Mouse (Mus musculus) neural tube, embryonic 15.5 days (tissue): ENCODE measurements at regions not wholly inside any gene's neighbourhood (a gene's known extent, or its start where the extent isn't known, plus 50 kb on each side); places are given as distances from the start of the nearest gene placed in this dataset.
A peak's percentile ranks its signal among the peaks of the same experiment; 100 is the strongest.

ENCODE experiments used
- ATAC-seq: fragments of 200-750 bp; cut with Nextera tagmentation; 2 replicates; pipeline ENCODE4 v1.8.0; 2017; ENCODE audit warnings: mild to moderate bottlenecking, moderate TSS enrichment, moderate library complexity; ENCODE audit not compliant: low FRiP score
- H3K27ac ChIP-seq: fragments of 300-500 bp; sonication (generic); replicated peaks from 2 replicates; pipeline ENCODE4 v1.5.1; 2015; ENCODE audit warnings: mild to moderate bottlenecking, inconsistent platforms
- H3K27me3 ChIP-seq: fragments of 300-500 bp; sonication (generic); replicated peaks from 2 replicates; pipeline ENCODE4 v1.6.1; 2015; ENCODE audit warnings: inconsistent platforms
- H3K36me3 ChIP-seq: fragments of 300-500 bp; sonication (generic); 2 replicates; pipeline ENCODE4 v1.6.1; 2015; ENCODE audit warnings: inconsistent platforms
- H3K4me1 ChIP-seq: fragments of 300-500 bp; sonication (generic); 2 replicates; pipeline ENCODE4 v1.6.1; 2015; ENCODE audit warnings: inconsistent platforms
- H3K4me2 ChIP-seq: fragments of 300-500 bp; sonication (generic); 2 replicates; pipeline ENCODE4 v1.6.1; 2015; ENCODE audit warnings: inconsistent platforms, mild to moderate bottlenecking, moderate library complexity
- H3K4me3 ChIP-seq: fragments of 300-500 bp; sonication (generic); replicated peaks from 2 replicates; pipeline ENCODE4 v1.5.1; 2015; ENCODE audit warnings: mild to moderate bottlenecking, inconsistent platforms
- H3K9ac ChIP-seq: fragments of 300-500 bp; sonication (generic); replicated peaks from 2 replicates; pipeline ENCODE4 v1.6.1; 2015; ENCODE audit warnings: mild to moderate bottlenecking, inconsistent platforms
- H3K9me3 ChIP-seq: fragments of 300-500 bp; sonication (generic); replicated peaks from 2 replicates; pipeline ENCODE4 v1.6.1; 2016; ENCODE audit warnings: inconsistent platforms
- WGBS: fragments of 180-500 bp; shearing (Covaris S2); methylation state at CpG from one replicate; pipeline ENCODE4 v1.1.7; 2015; ENCODE audit warnings: mixed read lengths; 5-methylcytosine and 5-hydroxymethylcytosine counted together

DNA sequence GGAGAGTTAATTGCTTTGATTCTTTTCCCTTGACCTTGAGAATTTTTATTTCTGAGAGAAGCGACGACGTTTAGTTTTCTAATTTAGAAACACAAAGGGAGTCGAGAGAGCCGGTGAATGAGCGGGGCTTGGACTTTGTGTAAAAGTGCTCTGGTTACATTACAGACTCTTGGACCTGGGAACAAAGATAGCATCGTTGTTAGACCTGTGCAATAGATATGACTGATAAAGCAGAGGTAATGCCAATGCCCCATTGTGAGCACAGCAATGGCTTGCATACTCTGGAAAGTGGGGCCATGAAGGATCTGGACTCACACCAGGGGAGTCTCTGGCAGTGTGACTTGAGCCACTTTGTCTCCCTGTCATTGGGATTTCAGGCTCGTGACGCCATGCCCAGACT, 115.4 kb upstream of the Topaz1 start:
- no peaks in the 10 kb centered on the region for H3K36me3 ChIP-seq
- 62% methylated on average over 9 of the region's 9 CpGs for WGBS
- no peak overlapping the region for H3K4me3 ChIP-seq
- peaks cover 40% of the 10 kb centered on the region for H3K4me1 ChIP-seq
- H3K27ac ChIP-seq = no peak overlapping the region
- ATAC-seq = no peak
- no peak overlapping the region for H3K4me2 ChIP-seq
- H3K27me3 ChIP-seq = peaks cover 12% of the 10 kb centered on the region
- no peak overlapping the region for H3K9ac ChIP-seq
- H3K9me3 ChIP-seq = no peaks in the 10 kb centered on the region

DNA sequence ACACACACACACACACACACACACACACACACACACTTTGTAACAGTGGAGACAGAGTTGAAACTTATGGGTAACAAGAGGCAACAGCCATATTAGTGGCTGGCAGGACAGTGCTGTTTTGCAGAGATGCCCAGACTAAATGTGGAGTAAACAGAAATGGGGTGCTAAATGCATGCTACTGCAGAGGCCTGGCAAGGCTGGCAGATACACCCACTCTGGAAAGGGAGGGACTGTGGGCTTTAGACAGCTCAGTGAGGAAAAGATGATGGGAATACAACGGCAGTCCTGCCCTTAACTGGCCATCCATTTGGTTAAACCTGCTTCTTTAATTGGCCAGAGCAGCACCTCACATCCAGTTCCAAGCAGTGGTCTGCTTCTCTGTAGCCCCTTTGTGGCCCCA, 113.7 kb upstream of the Topaz1 start:
- H3K4me2 ChIP-seq = no peak overlapping the region
- H3K27ac ChIP-seq = no peak overlapping the region
- 93% methylated on average over 1 of the region's 1 CpGs for whole genome bisulfite sequencing
- H3K4me1 ChIP-seq = peaks cover 39% of the 10 kb centered on the region
- H3K9me3 ChIP-seq = no peaks in the 10 kb centered on the region
- H3K36me3 ChIP-seq = no peaks in the 10 kb centered on the region
- ATAC-seq = no peak
- no peak overlapping the region for H3K4me3 ChIP-seq
- H3K27me3 ChIP-seq = peaks cover 13% of the 10 kb centered on the region
- no peak overlapping the region for H3K9ac ChIP-seq

DNA sequence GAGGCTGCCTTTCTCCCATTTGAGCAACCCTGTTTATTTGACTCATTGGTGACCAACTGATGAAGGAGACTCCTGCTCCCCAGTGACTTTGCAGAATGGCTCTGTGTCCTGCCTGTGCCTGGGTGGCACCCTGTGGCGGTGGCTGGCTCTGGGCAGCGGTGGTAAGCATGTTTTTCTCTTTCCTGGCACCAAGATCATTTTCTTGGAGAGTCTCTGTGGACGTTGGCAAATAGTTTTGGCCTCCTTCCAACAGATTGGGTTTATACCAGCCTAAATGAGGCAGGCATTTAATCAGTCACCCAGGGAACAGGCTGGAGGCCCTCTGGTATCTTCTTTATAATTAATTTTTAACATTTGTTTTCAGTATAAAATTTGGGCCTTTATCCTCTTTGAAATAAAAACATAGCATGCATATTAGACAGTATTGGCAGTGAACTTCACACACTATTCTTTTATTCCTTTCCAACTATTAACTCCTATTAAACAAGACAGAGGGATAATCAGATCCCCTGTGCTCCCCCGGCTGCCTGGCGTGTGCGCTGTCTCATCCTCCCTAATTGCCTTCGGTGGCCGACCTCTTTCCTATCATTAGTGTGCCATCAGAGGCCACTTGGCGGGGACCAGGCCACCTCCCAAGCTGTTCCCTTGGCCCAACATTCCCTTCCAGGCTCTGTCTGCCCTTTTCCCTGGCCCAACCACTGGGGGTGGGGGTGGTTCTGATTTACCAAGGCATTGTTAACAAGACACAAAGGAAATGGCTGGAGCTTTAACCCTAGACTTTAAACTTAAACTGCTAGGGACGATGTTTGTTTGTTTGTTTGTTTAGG, 111.8 kb upstream of the Topaz1 start:
- Histone ChIP-seq H3K4me2 (no peak overlapping the region), H3K27ac (peak overlapping the region; percentile 63; the same call in 1 of the 2 replicates), H3K9ac (no peak overlapping the region), H3K27me3 (peaks cover 8% of the 10 kb centered on the region; the same call in 1 of the 2 replicates), H3K4me3 (no peak overlapping the region), H3K36me3 (no peaks in the 10 kb centered on the region), H3K4me1 (peaks cover 28% of the 10 kb centered on the region), H3K9me3 (no peaks in the 10 kb centered on the region)
- peak; percentile 69 for ATAC-seq
- 17% methylated on average over 10 of the region's 10 CpGs for WGBS

DNA sequence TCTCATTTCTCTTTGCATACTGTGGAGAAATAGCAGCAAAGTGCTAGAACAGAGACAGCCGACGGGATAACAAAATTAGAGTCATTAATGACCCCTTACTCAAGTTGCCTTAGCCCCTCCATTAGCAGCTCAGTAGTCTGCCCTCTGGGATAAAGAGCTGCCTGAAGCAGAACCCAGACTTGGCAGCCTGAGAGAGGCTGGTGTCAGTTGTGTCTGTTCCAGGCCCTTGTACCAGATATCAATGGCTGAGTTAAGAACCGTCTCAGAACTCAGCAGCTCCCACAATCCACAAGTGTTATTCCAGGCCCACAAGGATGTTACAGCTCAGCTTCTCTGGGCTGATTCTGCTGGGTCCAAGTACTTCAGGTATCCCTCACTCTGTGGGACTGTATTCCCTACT, 109.6 kb upstream of the Topaz1 start:
- Histone ChIP-seq H3K4me1 (peaks cover 20% of the 10 kb centered on the region), H3K9me3 (no peaks in the 10 kb centered on the region), H3K9ac (no peak overlapping the region), H3K4me2 (no peak overlapping the region), H3K27me3 (peaks cover 4% of the 10 kb centered on the region; the same call in 1 of the 2 replicates), H3K27ac (no peak overlapping the region), H3K36me3 (no peaks in the 10 kb centered on the region), H3K4me3 (no peak overlapping the region)
- WGBS = 51% methylated on average over 3 of the region's 3 CpGs
- ATAC-seq = no peak

DNA sequence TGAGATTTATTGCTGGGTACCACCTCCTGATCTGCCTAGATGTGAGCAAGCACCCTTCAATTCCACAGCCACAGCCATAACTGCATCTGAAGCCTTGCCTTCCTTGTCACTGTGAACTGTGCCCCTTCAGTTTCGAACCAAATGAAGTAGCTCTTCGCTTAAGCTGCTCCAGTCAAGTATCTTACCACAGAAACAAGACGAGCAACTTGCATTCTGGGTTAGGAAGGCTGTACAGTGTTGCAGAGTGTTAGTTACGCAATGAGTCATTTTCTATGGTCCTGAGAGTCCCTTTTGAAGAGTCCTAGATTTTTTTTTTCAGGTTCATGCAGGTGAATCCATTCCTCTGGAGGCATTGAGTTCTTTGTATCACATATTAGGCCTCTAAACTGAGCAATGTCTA, 107.9 kb upstream of the Topaz1 start:
- ATAC-seq = no peak
- no peak overlapping the region for H3K27ac ChIP-seq
- peaks cover 29% of the 10 kb centered on the region for H3K4me1 ChIP-seq
- H3K36me3 ChIP-seq = no peaks in the 10 kb centered on the region
- H3K9me3 ChIP-seq = no peaks in the 10 kb centered on the region
- 94% methylated on average over 4 of the region's 4 CpGs for WGBS
- peaks cover 4% of the 10 kb centered on the region; the same call in 1 of the 2 replicates for H3K27me3 ChIP-seq
- no peak overlapping the region for H3K4me3 ChIP-seq
- no peak overlapping the region for H3K9ac ChIP-seq
- no peak overlapping the region for H3K4me2 ChIP-seq

GRCm38 (mm10) chr9:122642913-122643312, 104.2 kb upstream of the Topaz1 start:
- ATAC-seq = no peak
- H3K27me3 ChIP-seq = peaks cover 3% of the 10 kb centered on the region; the same call in 1 of the 2 replicates
- no peak overlapping the region for H3K4me3 ChIP-seq
- WGBS = 9% methylated on average over 7 of the region's 7 CpGs
- H3K27ac ChIP-seq = 0 out of 2 replicates have a peak overlapping the region, but pooled peaks have one; percentile 28
- no peaks in the 10 kb centered on the region for H3K9me3 ChIP-seq
- 0 out of 2 replicates have a peak overlapping the region, but pooled peaks have one; percentile 0 for H3K9ac ChIP-seq
- H3K36me3 ChIP-seq = no peaks in the 10 kb centered on the region
- H3K4me2 ChIP-seq = no peak overlapping the region
- peaks cover 15% of the 10 kb centered on the region for H3K4me1 ChIP-seq

DNA sequence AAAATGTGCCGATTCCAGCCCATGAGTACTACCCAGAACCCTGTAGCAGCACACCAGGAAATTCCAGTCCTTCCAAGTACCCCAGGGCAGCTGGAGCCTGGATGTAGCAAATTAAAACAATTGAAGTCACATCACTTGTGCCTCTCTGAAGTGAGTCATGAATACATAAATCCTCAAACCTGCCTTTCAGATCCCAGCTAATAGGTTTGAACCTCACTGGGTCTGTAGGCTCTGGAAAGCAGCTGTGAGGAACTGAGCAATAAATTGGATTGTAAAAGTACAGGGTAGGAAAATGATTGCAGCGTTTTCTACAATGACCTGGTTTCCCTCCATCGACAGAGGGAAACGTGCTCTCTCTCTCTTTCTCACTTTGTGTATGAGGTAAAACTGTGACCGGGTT, 101.6 kb upstream of the Topaz1 start:
- no peak overlapping the region for H3K4me2 ChIP-seq
- H3K9ac ChIP-seq = no peak overlapping the region
- H3K4me1 ChIP-seq = peaks cover 15% of the 10 kb centered on the region
- peaks cover 3% of the 10 kb centered on the region; the same call in 1 of the 2 replicates for H3K27me3 ChIP-seq
- 34% methylated on average over 5 of the region's 5 CpGs for WGBS
- ATAC-seq = no peak
- H3K36me3 ChIP-seq = no peaks in the 10 kb centered on the region
- H3K27ac ChIP-seq = peak overlapping the region; percentile 37; the same call in 1 of the 2 replicates
- H3K9me3 ChIP-seq = no peaks in the 10 kb centered on the region
- no peak overlapping the region for H3K4me3 ChIP-seq

DNA sequence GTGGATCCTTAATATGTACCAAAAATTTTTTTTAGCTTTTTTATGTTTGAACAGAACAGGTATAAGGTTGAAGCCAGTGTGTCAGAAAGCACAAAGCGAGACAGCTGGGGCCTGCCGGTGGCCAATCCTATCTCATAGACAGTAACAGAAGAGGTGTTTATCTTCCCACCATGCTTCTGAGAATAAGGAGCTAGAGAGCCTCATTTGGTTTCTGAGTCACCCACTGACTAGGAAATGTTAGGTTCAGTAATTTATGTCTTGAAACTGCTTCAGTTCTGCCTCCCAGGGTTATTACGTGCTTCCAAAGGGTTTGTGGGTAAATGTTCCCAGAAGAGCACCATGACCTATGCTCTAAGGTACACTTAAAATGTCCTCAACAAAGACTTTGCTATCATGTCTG, 96.3 kb upstream of the Topaz1 start:
- Histone ChIP-seq H3K4me3 (no peak overlapping the region), H3K9ac (no peak overlapping the region), H3K9me3 (no peaks in the 10 kb centered on the region), H3K27ac (no peak overlapping the region), H3K4me1 (no peaks in the 10 kb centered on the region), H3K36me3 (no peaks in the 10 kb centered on the region), H3K4me2 (no peak overlapping the region), H3K27me3 (no peaks in the 10 kb centered on the region)
- 67% methylated on average over 3 of the region's 3 CpGs for WGBS
- ATAC-seq = no peak

- H3K27ac ChIP-seq = no peak overlapping the region
- ATAC-seq = no peak
- 50% methylated on average over 17 of the region's 17 CpGs for WGBS
- no peak overlapping the region for H3K4me2 ChIP-seq
- H3K27me3 ChIP-seq = no peaks in the 10 kb centered on the region
- no peak overlapping the region for H3K4me3 ChIP-seq
- H3K4me1 ChIP-seq = 0 out of 2 replicates have a peak, but pooled peaks cover 3% of the 10 kb centered on the region
- H3K9ac ChIP-seq = no peak overlapping the region
- 0 out of 2 replicates have a peak, but pooled peaks cover 4% of the 10 kb centered on the region for H3K36me3 ChIP-seq
- no peaks in the 10 kb centered on the region for H3K9me3 ChIP-seq
Measured at GRCm38 (mm10) chr9:122655583-122655982, 91.6 kb upstream of the Topaz1 start.

DNA sequence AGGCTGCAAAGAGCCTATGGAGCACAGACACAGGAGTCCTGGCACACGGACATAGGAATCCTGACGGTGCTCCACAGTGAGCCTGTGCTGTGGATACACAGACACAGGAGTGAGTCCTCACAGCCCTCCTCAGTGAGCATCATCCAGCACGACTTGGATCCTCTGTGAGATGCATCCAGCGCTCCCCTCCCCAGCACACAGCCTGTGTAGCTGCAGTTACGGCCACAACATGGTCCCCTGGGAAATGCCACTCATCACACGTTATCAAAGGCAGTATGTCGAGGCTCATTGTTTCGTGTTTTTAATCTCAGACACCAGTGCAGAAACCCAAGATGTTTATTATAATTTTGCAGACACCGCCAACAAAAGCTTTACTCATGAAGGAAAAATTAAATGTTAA, 87.1 kb upstream of the Topaz1 start:
- H3K4me3 ChIP-seq = no peak overlapping the region
- H3K27me3 ChIP-seq = no peaks in the 10 kb centered on the region
- 0 out of 2 replicates have a peak, but pooled peaks cover 3% of the 10 kb centered on the region for H3K4me1 ChIP-seq
- ATAC-seq = no peak
- H3K27ac ChIP-seq = no peak overlapping the region
- H3K36me3 ChIP-seq = 0 out of 2 replicates have a peak, but pooled peaks cover 4% of the 10 kb centered on the region
- 46% methylated on average over 9 of the region's 9 CpGs for WGBS
- no peak overlapping the region for H3K4me2 ChIP-seq
- no peaks in the 10 kb centered on the region for H3K9me3 ChIP-seq
- H3K9ac ChIP-seq = no peak overlapping the region

DNA sequence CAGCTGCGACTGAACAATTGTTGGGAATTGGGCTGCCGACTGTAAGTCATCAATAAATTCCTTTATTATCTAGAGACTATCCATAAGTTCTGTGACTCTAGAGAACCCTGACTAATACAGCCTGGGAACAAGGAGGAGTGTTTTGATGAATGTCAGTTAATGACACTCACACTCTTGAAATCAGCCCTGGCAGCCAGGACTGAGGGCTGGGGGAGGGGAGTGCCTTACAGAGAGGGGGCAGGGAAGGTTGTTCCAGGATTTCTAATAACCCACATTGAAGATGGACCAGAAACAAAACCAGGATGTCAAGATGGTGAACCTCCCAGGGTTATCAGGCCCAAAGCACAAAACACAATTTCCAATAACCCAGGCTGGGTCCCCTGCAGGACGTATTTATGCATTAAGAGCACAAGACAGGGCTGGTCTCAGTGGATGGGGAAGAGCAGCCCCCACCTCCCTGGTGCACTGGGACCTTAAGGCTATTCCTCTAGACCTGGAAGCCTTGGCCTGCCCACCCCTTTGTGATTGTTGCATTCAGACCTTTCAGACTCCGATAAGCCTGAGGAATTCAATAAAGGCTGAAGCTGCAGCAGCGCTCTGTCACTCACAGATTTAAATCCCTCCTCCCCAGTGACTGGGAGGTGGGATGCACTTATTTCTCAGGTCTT, 80.0 kb upstream of the Topaz1 start:
- ATAC-seq = no peak
- no peak overlapping the region for H3K27ac ChIP-seq
- no peak overlapping the region for H3K4me2 ChIP-seq

DNA sequence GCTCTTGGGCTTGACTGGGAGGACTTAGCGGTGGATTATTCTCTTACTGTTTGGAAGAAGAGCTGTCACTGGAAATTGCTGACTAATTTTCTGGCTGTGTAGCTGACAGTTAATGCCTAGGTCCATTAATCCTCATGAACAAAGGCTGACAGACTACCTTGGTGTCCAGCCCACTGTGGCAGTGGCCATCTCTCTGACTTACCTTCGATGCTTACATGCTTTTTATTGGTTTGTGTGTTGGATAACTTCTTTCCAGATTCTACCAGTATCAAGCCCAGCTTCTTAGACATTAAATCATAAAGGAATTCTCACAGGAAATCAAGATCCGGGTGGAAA, 79.5 kb upstream of the Topaz1 start:
- no peaks in the 10 kb centered on the region for H3K27me3 ChIP-seq
- no peak overlapping the region for H3K9ac ChIP-seq
- WGBS = 56% methylated on average over 3 of the region's 3 CpGs
- no peaks in the 10 kb centered on the region for H3K36me3 ChIP-seq
- 0 out of 2 replicates have a peak, but pooled peaks cover 2% of the 10 kb centered on the region for H3K4me1 ChIP-seq
- no peak for ATAC-seq
- no peaks in the 10 kb centered on the region for H3K9me3 ChIP-seq
- H3K4me3 ChIP-seq = no peak overlapping the region
- no peak overlapping the region for H3K27ac ChIP-seq
- no peak overlapping the region for H3K4me2 ChIP-seq

More for the DNA sequence above, 80.0 kb upstream of the Topaz1 start:
- H3K9me3 ChIP-seq = no peaks in the 10 kb centered on the region
- no peak overlapping the region for H3K9ac ChIP-seq
- 25% methylated on average over 4 of the region's 5 CpGs for WGBS
- no peak overlapping the region for H3K4me3 ChIP-seq
- no peaks in the 10 kb centered on the region for H3K27me3 ChIP-seq
- no peaks in the 10 kb centered on the region for H3K36me3 ChIP-seq
- 0 out of 2 replicates have a peak, but pooled peaks cover 2% of the 10 kb centered on the region for H3K4me1 ChIP-seq
